Mouse (Mus musculus): ENCODE data around the gene Nmral1. TPM values are rescaled to one million over a fixed set of nuclear protein-coding genes. Genes with fewer than 3 reads are reported as not detected.
"Not testable (repeated sequence)": the region's sequence is repeated elsewhere in the genome, so short reads cannot be mapped to it uniquely, and the experiment has no call there.

Gene Nmral1
- total RNA-seq (2021): 10 to 100 TPM; 10.8 to 11.0 TPM

- intact Hi-C loops (cut with DNase I): loop anchor here (5.0 kb wide), 1 partner anchor 68 kb away; no protein-coding TSS in a partner anchor
- DNase-seq (ENCODE audit: low spot score in 2 of 2): peak; percentile 62 to 65
These were observed at the start of gene Nmral1 for GRCm38 (mm10) chr16:4718753-4719518. Nmral1 (minus strand) TSS chr16:4719356.

DNA sequence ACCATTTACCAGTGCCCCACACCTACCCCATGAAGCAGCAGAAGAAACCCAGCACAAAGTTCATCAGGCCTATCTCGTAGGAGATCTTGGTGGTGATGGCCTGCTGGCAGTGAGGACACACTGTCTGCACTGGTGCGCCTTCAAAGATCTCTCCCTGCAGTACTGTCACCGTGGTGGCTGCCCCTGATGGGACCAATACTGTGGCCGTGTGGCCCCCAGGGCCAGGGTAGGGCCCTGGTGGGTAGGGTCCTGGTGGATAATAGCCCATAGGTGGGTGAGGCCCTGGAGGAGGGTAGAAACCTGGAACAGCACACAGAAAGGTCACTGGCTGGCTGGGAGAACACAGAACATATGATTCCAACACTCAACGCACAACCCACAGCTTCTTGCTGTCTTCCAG is 49.6 kb upstream of the Nmral1 start:
- intact Hi-C loops (cut with DNase I): loop anchor here (10.0 kb wide), 1 partner anchor 96 kb away; no protein-coding TSS in a partner anchor

DNA sequence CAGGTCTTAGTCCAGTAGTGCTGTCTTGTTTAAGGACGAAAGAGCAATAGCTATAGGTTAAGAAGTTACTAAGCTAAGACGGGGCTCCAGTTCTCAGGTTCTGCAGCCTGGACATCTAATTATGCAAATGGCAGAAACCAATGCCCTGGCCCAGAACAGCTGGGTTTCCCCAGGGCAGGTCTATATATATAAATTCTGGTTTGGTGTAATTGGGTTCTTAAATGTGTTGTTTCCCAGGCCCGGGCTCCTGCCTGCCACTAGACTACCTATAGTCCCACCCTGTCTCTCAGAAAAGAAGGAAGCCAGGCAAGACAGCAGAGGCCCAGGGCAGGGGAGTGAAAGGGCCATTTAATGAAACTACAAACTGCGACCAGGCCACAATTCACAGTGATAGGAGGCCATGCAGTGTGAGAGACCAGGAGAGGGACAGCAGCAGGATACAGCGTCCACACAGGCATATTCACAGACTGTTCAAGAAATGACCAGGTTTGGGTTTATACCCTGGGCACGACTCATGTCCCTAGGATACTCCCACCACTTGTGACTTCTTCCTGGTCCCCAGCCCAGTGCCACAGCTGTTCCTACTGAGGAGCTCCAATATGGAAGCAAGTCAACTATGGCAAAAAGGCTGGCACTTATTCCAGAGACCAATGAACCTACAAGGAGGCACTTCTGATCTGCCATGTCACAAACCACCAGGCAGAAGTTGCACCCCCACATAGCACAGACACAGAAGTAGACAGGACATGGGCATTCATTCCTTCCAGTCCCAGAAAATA is 48.0 kb upstream of the Nmral1 start:
- intact Hi-C loops (cut with DNase I): loop anchor here (10.0 kb wide), 1 partner anchor 98 kb away; no protein-coding TSS in a partner anchor

More for the DNA sequence above, 49.6 kb upstream of the Nmral1 start:
- no peak for DNase-seq (ENCODE audit: low spot score in 2 of 2)

GRCm38 (mm10) chr16:4765852-4766251 is 46.7 kb upstream of the Nmral1 start:
- intact Hi-C loops (cut with DNase I): loop anchor here (10.0 kb wide), 1 partner anchor 99 kb away; no protein-coding TSS in a partner anchor
- no peak for DNase-seq (ENCODE audit: low spot score in 2 of 2)

More for the DNA sequence above, 48.0 kb upstream of the Nmral1 start:
- DNase-seq (ENCODE audit: low spot score in 2 of 2): no peak

- intact Hi-C loops (cut with DNase I): loop anchor here (10.0 kb wide), 1 partner anchor 102 kb away; no protein-coding TSS in a partner anchor
- no peak for DNase-seq (ENCODE audit: low spot score in 2 of 2)
These were observed 44.1 kb upstream of the Nmral1 start for GRCm38 (mm10) chr16:4763276-4763675.

DNA sequence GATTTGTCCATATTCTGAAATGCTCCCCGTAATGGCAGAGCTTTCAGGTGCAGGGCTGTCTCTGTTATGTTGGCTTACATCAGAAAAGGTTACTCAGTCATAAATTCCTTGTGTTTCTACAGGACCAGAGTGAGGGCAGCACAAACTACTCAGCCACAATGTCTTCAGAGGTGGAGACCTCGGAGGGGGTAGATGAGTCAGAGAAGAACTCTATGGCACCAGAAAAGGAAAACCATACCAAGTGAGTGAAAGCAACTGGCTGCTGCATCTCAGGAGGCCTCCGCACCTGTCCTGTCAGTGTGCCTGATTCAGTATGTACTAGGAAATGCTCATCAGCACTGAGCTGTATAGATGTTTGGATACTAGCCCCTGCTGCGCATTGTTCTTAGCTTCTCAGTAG is 43.3 kb upstream of the Nmral1 start:
- intact Hi-C loops (cut with DNase I): loop anchor here (10.0 kb wide), 1 partner anchor 102 kb away; no protein-coding TSS in a partner anchor
- no peak for DNase-seq (ENCODE audit: low spot score in 2 of 2)

- intact Hi-C loops (cut with DNase I): not testable (repeated sequence)
These were observed 37.6 kb upstream of the Nmral1 start for GRCm38 (mm10) chr16:4756660-4757335.

GRCm38 (mm10) chr16:4754045-4754444 is 34.9 kb upstream of the Nmral1 start:
- intact Hi-C loops (cut with DNase I): no loop called here
- DNase-seq (ENCODE audit: low spot score in 2 of 2): no peak

More at GRCm38 (mm10) chr16:4756660-4757335, 37.6 kb upstream of the Nmral1 start:
- DNase-seq (ENCODE audit: low spot score in 2 of 2): not testable (repeated sequence)

- intact Hi-C loops (cut with DNase I): no loop called here
- no peak for DNase-seq (ENCODE audit: low spot score in 2 of 2)
These were observed 33.0 kb upstream of the Nmral1 start for GRCm38 (mm10) chr16:4752155-4752554.

GRCm38 (mm10) chr16:4742186-4742585 is 23.0 kb upstream of the Nmral1 start:
- DNase-seq (ENCODE audit: low spot score in 2 of 2): no peak
- intact Hi-C loops (cut with DNase I): no loop called here

- intact Hi-C loops (cut with DNase I): no loop called here
- no peak for DNase-seq (ENCODE audit: low spot score in 2 of 2)
These were observed 20.8 kb upstream of the Nmral1 start for GRCm38 (mm10) chr16:4739994-4740393.

DNA sequence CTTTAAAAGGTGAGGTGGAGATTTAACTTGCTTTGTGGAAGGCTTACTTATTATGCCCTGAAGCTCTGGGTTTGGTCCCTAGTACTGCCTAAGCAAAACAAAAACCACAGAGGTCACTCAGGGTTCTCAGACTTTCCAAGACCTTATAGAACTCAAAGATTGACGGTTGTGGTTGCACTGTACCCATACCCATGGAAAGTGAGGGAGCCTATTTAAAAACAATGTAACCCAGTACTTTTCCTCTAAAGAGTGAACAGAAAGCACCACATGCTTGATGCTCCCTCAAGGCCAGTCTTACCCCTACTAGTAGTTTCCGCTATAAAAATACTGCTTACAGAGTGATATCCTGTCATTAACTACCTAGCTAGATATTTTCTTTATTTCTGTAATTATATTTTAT is 17.1 kb upstream of the Nmral1 start:
- DNase-seq (ENCODE audit: low spot score in 2 of 2): no peak
- intact Hi-C loops (cut with DNase I): no loop called here

- DNase-seq (ENCODE audit: low spot score in 2 of 2): no peak
- intact Hi-C loops (cut with DNase I): no loop called here
These were observed 11.7 kb upstream of the Nmral1 start for GRCm38 (mm10) chr16:4730776-4731358.

GRCm38 (mm10) chr16:4727963-4728362 is 8.8 kb upstream of the Nmral1 start:
- DNase-seq (ENCODE audit: low spot score in 2 of 2): no peak
- intact Hi-C loops (cut with DNase I): no loop called here

- intact Hi-C loops (cut with DNase I): no loop called here
- no peak for DNase-seq (ENCODE audit: low spot score in 2 of 2)
These were observed 8.4 kb upstream of the Nmral1 start for GRCm38 (mm10) chr16:4727526-4727925.

GRCm38 (mm10) chr16:4726528-4727128 is 7.5 kb upstream of the Nmral1 start:
- peak in 1 of 2 experiments; percentile 25 for DNase-seq (ENCODE audit: low spot score in 2 of 2)
- intact Hi-C loops (cut with DNase I): no loop called here

- peak; percentile 91 to 93 for DNase-seq (ENCODE audit: low spot score in 2 of 2)
- intact Hi-C loops (cut with DNase I): no loop called here
These were observed 6.8 kb upstream of the Nmral1 start, which contains the start of gene Hmox2 for GRCm38 (mm10) chr16:4725780-4726527. Hmox2 (plus strand) TSS chr16:4726361.

GRCm38 (mm10) chr16:4725266-4725665 is 6.1 kb upstream of the Nmral1 start:
- intact Hi-C loops (cut with DNase I): no loop called here
- DNase-seq (ENCODE audit: low spot score in 2 of 2): no peak
